Mouse (Mus musculus) megakaryocyte, embryonic 14.5 days (primary cell): ENCODE measurements at regions not wholly inside any gene's neighbourhood (a gene's known extent, or its start where the extent isn't known, plus 50 kb on each side); places are given as distances from the start of the nearest gene placed in this dataset.

ENCODE experiments used
- H3K27me3 ChIP-seq: replicated peaks from 2 replicates; pipeline ENCODE3; 2012; ENCODE audit warnings: inconsistent platforms
- H3K36me3 ChIP-seq: replicated peaks from 2 replicates; pipeline ENCODE3; 2012; ENCODE audit warnings: low read length, inconsistent platforms, mixed read lengths
- H3K4me1 ChIP-seq: 2 replicates; pipeline ENCODE4 v1.6.1; 2012; ENCODE audit warnings: inconsistent platforms
- H3K4me3 ChIP-seq: replicated peaks from 2 replicates; pipeline ENCODE3; 2012; ENCODE audit warnings: moderate library complexity, mild to moderate bottlenecking, inconsistent platforms
- H3K9me3 ChIP-seq: 2 replicates; pipeline ENCODE4 v1.6.1; 2012; ENCODE audit warnings: inconsistent platforms
- FLI1 ChIP-seq: IDR thresholded peaks from 2 replicates; pipeline ENCODE4 v1.6.1; 2012; ENCODE audit warnings: low read length, inconsistent platforms, mixed read lengths
- GATA1 ChIP-seq: IDR thresholded peaks from 3 replicates; pipeline ENCODE4 v1.6.1; 2012; ENCODE audit warnings: mixed read lengths, low read length, inconsistent platforms, borderline replicate concordance

- no peak overlapping the region for H3K4me3 ChIP-seq
- peaks cover 18% of the 10 kb centered on the region for H3K4me1 ChIP-seq
- H3K9me3 ChIP-seq = no peaks in the 10 kb centered on the region
- peaks cover 14% of the 10 kb centered on the region for H3K27me3 ChIP-seq
- H3K36me3 ChIP-seq = no peaks in the 10 kb centered on the region
- TF ChIP-seq FLI1 (no peak), GATA1 (no peak)
Observed at GRCm38 (mm10) chr12:12179292-12179865, 82.6 kb upstream of the Fam49a start.

- TF ChIP-seq GATA1 (no peak), FLI1 (no peak)
- Histone ChIP-seq H3K36me3 (no peaks in the 10 kb centered on the region), H3K4me1 (peaks cover 18% of the 10 kb centered on the region), H3K9me3 (no peaks in the 10 kb centered on the region), H3K27me3 (peaks cover 9% of the 10 kb centered on the region), H3K4me3 (no peak overlapping the region)
Observed at GRCm38 (mm10) chr12:12180986-12181385, 81.0 kb upstream of the Fam49a start.

DNA sequence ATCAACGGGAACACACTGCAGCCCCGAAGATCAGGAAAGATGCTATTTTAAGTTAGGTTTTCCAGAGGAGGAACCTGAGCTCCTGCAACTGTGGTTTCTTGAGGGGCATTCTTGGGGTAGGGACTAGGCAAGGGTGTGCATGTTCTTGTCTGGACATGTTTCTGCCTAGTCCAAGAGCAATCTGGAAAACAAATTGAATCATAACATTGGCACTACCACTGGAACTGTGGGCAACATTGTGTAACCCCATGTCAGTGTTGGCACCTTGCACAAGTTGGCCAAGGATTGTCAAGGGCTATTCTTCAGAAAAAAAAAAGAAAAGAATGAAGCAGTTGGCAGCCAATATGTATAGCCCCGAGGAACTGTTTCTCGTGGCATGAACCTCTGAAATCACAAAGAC, 80.3 kb upstream of the Fam49a start:
- H3K27me3 ChIP-seq = peaks cover 9% of the 10 kb centered on the region
- H3K4me1 ChIP-seq = peaks cover 12% of the 10 kb centered on the region
- no peaks in the 10 kb centered on the region for H3K36me3 ChIP-seq
- H3K4me3 ChIP-seq = no peak overlapping the region
- TF ChIP-seq FLI1 (no peak), GATA1 (no peak)
- no peaks in the 10 kb centered on the region for H3K9me3 ChIP-seq

DNA sequence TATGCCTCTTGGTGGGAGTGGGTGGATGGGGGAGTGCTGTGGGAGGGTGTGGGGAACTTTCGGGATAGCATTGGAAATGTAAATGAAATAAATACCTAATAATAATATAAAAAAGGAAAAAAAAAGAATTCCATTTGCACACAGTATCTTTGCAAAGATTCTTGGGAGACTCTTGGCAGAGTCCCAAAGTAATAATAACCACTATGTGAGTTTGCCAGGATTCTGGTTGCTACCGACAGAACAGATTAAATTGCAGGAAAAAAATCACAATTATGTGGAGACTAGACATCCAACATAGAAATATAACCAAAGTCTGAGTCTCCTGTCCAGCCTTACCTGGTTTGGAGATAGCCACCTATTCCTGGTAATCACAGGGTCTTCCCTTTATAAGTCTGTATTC, 75.6 kb upstream of the Fam49a start:
- Histone ChIP-seq H3K27me3 (peaks cover 2% of the 10 kb centered on the region), H3K4me3 (no peak overlapping the region), H3K4me1 (no peaks in the 10 kb centered on the region; the same call in 1 of the 2 replicates), H3K9me3 (no peaks in the 10 kb centered on the region), H3K36me3 (no peaks in the 10 kb centered on the region)
- TF ChIP-seq FLI1 (no peak), GATA1 (no peak)

- H3K4me3 ChIP-seq = no peak overlapping the region
- no peak for TF ChIP-seq FLI1
- no peak for TF ChIP-seq GATA1
- H3K9me3 ChIP-seq = no peaks in the 10 kb centered on the region
- H3K36me3 ChIP-seq = no peaks in the 10 kb centered on the region
- H3K4me1 ChIP-seq = no peaks in the 10 kb centered on the region
- peaks cover 2% of the 10 kb centered on the region for H3K27me3 ChIP-seq
Observed at GRCm38 (mm10) chr12:12195066-12195465, 66.9 kb upstream of the Fam49a start.

GRCm38 (mm10) chr12:12196627-12197026, 65.3 kb upstream of the Fam49a start:
- Histone ChIP-seq H3K4me1 (no peaks in the 10 kb centered on the region), H3K27me3 (peaks cover 3% of the 10 kb centered on the region), H3K36me3 (no peaks in the 10 kb centered on the region), H3K4me3 (no peak overlapping the region), H3K9me3 (no peaks in the 10 kb centered on the region)
- TF ChIP-seq FLI1 = no peak
- TF ChIP-seq GATA1 = no peak

DNA sequence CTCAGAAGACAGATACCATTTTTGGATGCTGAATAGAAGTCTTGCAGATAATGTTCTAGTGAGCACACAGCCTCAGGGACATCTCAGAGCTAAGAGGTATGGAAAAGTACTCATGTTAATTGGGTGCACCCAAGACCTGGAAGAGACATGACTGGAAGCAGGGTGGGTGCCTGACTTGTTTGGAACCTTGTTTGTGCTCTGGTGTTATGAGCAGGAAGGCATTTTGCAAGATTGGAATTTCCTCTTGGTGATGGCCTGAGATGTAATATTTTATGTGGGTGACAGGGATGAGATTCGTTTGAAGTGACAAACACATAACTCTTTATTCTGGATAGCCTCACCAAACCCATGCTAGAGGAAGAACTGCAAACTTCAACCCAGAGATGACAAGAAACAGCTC, 53.7 kb upstream of the Fam49a start:
- Histone ChIP-seq H3K4me1 (no peaks in the 10 kb centered on the region), H3K36me3 (no peaks in the 10 kb centered on the region), H3K27me3 (peaks cover 1% of the 10 kb centered on the region), H3K9me3 (no peaks in the 10 kb centered on the region), H3K4me3 (no peak overlapping the region)
- TF ChIP-seq FLI1 = no peak
- no peak for TF ChIP-seq GATA1
